Mouse (Mus musculus) cerebellum, adult 2 months (tissue): ENCODE data around the gene Tbc1d4.

Experiments used
- CTCF ChIP-seq: fragments of 200-500 bp; IDR thresholded peaks from 2 replicates; pipeline ENCODE4 v1.5.1; 2011; ENCODE audit warnings: low read depth, mild to moderate bottlenecking, control low read depth, low read length, moderate library complexity, borderline replicate concordance; ENCODE audit not compliant: insufficient read depth
- POLR2A ChIP-seq: fragments of 200-500 bp; IDR thresholded peaks from 2 replicates; pipeline ENCODE4 v1.6.1; 2011; ENCODE audit warnings: low read length, control low read depth, borderline replicate concordance; ENCODE audit not compliant: insufficient read depth

DNA sequence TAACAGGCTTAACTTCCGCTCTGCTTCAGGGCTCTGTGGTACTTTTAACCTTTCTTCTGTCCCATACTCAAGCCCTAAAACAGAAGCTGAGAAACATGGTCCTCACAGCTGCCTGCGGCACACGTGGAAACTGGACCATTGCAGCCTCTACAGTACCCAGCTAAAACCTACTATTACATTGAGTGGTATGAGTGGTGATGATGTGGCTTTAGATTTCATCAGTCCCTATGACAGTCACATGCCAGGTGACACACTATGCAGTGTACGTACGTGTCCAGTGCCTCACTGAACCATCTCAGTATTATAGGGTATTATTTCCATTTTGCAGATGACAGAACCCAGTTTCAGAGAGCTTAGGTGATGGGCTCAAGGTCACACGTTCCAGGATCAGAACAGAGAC lies 28.4 kb upstream of the Tbc1d4 start:
- TF ChIP-seq CTCF (no peak), POLR2A (no peak)
